Mouse (Mus musculus) embryonic facial prominence, embryonic 13.5 days (tissue): ENCODE data around the gene Plekhd1. TPM values are rescaled to one million over a fixed set of nuclear protein-coding genes. Genes with fewer than 3 reads are reported as not detected.

Experiments used
- ATAC-seq: fragments of 200-750 bp; cut with Nextera tagmentation; 2 replicates; pipeline ENCODE4 v1.8.0; 2017; ENCODE audit warnings: low read depth; ENCODE audit not compliant: insufficient number of reproducible peaks, insufficient read depth, low FRiP score, low TSS enrichment
- H3K27ac ChIP-seq: fragments of 300-500 bp; sonication (generic); 2 replicates; pipeline ENCODE4 v1.5.1; 2015; ENCODE audit warnings: moderate library complexity, mild to moderate bottlenecking, inconsistent platforms
- H3K27me3 ChIP-seq: fragments of 300-500 bp; sonication (generic); 2 replicates; pipeline ENCODE4 v1.6.1; 2015; ENCODE audit warnings: mild to moderate bottlenecking, inconsistent platforms
- H3K36me3 ChIP-seq: fragments of 300-500 bp; sonication (generic); 2 replicates; pipeline ENCODE4 v1.6.1; 2015; ENCODE audit warnings: mild to moderate bottlenecking, inconsistent platforms
- H3K4me1 ChIP-seq: fragments of 300-500 bp; sonication (generic); 2 replicates; pipeline ENCODE4 v1.6.1; 2015; ENCODE audit warnings: inconsistent platforms
- H3K4me2 ChIP-seq: fragments of 300-500 bp; sonication (generic); 2 replicates; pipeline ENCODE4 v1.6.1; 2015; ENCODE audit warnings: moderate library complexity, mild to moderate bottlenecking, inconsistent platforms
- H3K4me3 ChIP-seq: fragments of 300-500 bp; sonication (generic); 2 replicates; pipeline ENCODE4 v1.5.1; 2015; ENCODE audit warnings: mild to moderate bottlenecking, inconsistent platforms
- H3K9ac ChIP-seq: fragments of 300-500 bp; sonication (generic); 2 replicates; pipeline ENCODE4 v1.6.1; 2015; ENCODE audit warnings: mild to moderate bottlenecking, inconsistent platforms
- H3K9me3 ChIP-seq: fragments of 300-500 bp; sonication (generic); 2 replicates; pipeline ENCODE4 v1.6.1; 2016; ENCODE audit warnings: inconsistent platforms
- WGBS: fragments of 180-500 bp; shearing (Covaris S2); methylation state at CpG from one replicate; pipeline ENCODE4 v1.1.7; 2015; ENCODE audit warnings: mixed read lengths; 5-methylcytosine and 5-hydroxymethylcytosine counted together
- polyA plus RNA-seq: library from polyadenylated mRNA; unstranded; fragments of >200 nt; fragmentation: Nextera tagmentation; extraction: Ambion mirVana; gene quantifications from 2 replicates; pipeline ENCODE4 v1.2.1, GENCODE M21; 2015

Gene Plekhd1
- polyA plus RNA-seq, 1 experiment from 2014 or later = 0.07 TPM

DNA sequence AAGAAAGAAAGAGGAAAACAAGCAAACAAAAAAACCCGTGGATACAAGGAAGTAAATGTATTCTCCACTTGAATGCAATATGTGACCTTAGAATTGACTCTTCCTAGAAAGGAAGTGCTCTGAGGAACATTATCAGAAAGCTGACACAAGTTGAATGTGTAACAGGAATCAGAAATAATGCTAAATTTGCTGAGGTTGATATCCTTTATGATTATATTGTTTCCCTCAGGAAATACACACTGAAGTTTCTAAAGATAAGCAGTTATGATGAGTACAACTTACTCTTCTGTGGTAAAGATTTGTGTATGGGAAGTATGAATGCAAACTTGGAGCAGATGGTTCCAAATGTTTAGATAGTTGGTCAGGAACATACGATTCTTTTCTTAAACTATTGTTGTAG, 24.0 kb upstream of the Plekhd1 start:
- H3K4me1 ChIP-seq = no peaks in the 10 kb centered on the region
- H3K27me3 ChIP-seq = no peaks in the 10 kb centered on the region
- H3K27ac ChIP-seq = no peak overlapping the region
- H3K9me3 ChIP-seq = no peaks in the 10 kb centered on the region
- no peak overlapping the region for H3K9ac ChIP-seq
- ATAC-seq = no peak
- 88% methylated on average over 2 of the region's 2 CpGs for WGBS
- no peak overlapping the region for H3K4me3 ChIP-seq
- no peak overlapping the region for H3K4me2 ChIP-seq
- peaks cover 42% of the 10 kb centered on the region for H3K36me3 ChIP-seq

- no peak for ATAC-seq
- WGBS = 18% methylated on average over 3 of the region's 3 CpGs
- Histone ChIP-seq H3K4me1 (no peaks in the 10 kb centered on the region), H3K9ac (no peak overlapping the region), H3K9me3 (no peaks in the 10 kb centered on the region), H3K27ac (no peak overlapping the region), H3K4me2 (no peak overlapping the region), H3K4me3 (no peak overlapping the region), H3K27me3 (no peaks in the 10 kb centered on the region), H3K36me3 (peaks cover 59% of the 10 kb centered on the region)
These were observed 19.2 kb upstream of the Plekhd1 start for GRCm38 (mm10) chr12:80673170-80673569.

DNA sequence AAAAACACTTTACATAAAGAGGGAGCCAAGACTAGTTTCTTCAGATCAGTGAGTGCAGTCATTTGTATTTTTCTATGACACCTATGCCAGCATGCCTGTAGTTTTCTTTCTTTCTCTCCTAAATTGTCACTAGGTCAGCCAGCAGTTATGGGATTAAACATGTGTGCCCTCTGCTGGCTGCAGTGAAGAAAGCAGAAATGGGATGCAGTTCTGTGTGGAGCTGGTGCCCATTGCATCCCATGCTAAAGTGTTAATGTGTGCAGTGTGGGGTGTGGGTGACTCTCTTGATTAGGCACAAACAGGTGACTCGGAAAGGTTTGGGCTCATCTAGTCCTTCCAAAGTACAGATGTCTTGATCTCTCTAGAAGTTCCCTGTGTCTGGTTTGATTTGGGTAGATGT, 11.1 kb upstream of the Plekhd1 start:
- Histone ChIP-seq H3K9me3 (no peaks in the 10 kb centered on the region), H3K36me3 (peaks cover 27% of the 10 kb centered on the region), H3K4me1 (no peaks in the 10 kb centered on the region), H3K4me3 (no peak overlapping the region), H3K4me2 (no peak overlapping the region), H3K27me3 (no peaks in the 10 kb centered on the region), H3K27ac (no peak overlapping the region), H3K9ac (no peak overlapping the region)
- WGBS = 70% methylated on average over 1 of the region's 1 CpGs
- no peak for ATAC-seq

- no peak overlapping the region for H3K4me3 ChIP-seq
- WGBS = 90% methylated on average over 3 of the region's 3 CpGs
- no peak overlapping the region for H3K27ac ChIP-seq
- no peaks in the 10 kb centered on the region for H3K4me1 ChIP-seq
- H3K4me2 ChIP-seq = no peak overlapping the region
- no peaks in the 10 kb centered on the region for H3K9me3 ChIP-seq
- H3K36me3 ChIP-seq = peaks cover 11% of the 10 kb centered on the region; the same call in 1 of the 2 replicates
- H3K27me3 ChIP-seq = no peaks in the 10 kb centered on the region
- ATAC-seq = no peak
- H3K9ac ChIP-seq = no peak overlapping the region
These were observed 8.8 kb upstream of the Plekhd1 start for GRCm38 (mm10) chr12:80683554-80683953.

DNA sequence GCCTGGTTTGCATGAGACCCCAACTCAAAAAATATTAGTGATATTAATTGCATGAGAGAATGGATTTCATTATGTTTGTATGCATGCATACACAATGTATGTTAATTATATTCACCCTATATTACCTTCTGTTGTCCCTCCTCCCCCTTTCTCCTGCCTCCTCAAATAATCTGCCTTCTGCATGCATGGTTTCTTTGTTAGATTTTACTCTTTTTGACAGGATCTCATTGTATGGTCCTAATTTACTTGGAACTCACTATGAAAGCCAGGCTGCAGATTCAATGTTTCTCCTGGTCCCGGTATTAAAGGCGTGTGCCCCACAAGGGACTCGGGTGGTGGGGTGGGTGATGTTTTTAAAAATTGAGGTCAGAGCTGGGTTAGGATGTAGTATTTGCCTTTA, 8.1 kb upstream of the Plekhd1 start:
- no peaks in the 10 kb centered on the region; the same call in 1 of the 2 replicates for H3K27me3 ChIP-seq
- H3K27ac ChIP-seq = no peak overlapping the region
- WGBS = 77% methylated on average over 3 of the region's 3 CpGs
- H3K9ac ChIP-seq = no peak overlapping the region
- H3K4me2 ChIP-seq = no peak overlapping the region
- H3K4me1 ChIP-seq = no peaks in the 10 kb centered on the region
- no peak for ATAC-seq
- H3K4me3 ChIP-seq = no peak overlapping the region
- H3K36me3 ChIP-seq = peaks cover 7% of the 10 kb centered on the region; the same call in 1 of the 2 replicates
- no peaks in the 10 kb centered on the region for H3K9me3 ChIP-seq

DNA sequence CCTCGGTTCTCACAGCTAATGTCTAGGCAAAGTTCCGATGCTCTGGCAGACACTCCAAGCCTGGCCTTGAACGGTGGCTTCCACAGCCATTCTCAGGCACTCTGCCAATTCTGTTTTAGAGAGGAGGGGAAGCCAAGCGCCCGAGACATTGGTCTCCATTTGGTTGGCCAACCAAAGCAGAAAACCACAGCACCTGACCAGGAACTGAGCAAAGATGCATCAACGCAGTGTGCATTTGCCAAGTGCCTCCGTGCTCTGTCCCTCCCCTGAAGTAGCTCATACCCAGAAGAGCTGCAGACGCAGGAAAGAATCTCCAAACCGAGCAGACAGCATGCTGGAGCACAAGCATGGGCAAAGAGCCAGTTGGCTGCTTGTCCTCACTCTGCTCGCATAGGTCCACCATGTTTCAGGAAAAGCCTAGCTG, 4.6 kb upstream of the Plekhd1 start:
- no peak overlapping the region for H3K4me2 ChIP-seq

GRCm38 (mm10) chr12:80689696-80690095, 2.7 kb upstream of the Plekhd1 start:
- no peak for ATAC-seq
- H3K9me3 ChIP-seq = no peaks in the 10 kb centered on the region
- 50% methylated on average over 5 of the region's 5 CpGs for WGBS
- peaks cover 30% of the 10 kb centered on the region for H3K4me1 ChIP-seq
- no peak overlapping the region for H3K4me2 ChIP-seq
- H3K9ac ChIP-seq = no peak overlapping the region
- no peak overlapping the region for H3K4me3 ChIP-seq
- no peak overlapping the region for H3K27ac ChIP-seq
- peaks cover 46% of the 10 kb centered on the region for H3K27me3 ChIP-seq
- no peaks in the 10 kb centered on the region for H3K36me3 ChIP-seq

More for the DNA sequence above, 4.6 kb upstream of the Plekhd1 start:
- peaks cover 27% of the 10 kb centered on the region for H3K27me3 ChIP-seq
- H3K9me3 ChIP-seq = no peaks in the 10 kb centered on the region
- no peak overlapping the region for H3K4me3 ChIP-seq
- no peak for ATAC-seq
- peaks cover 13% of the 10 kb centered on the region for H3K4me1 ChIP-seq
- WGBS = 65% methylated on average over 10 of the region's 10 CpGs
- no peak overlapping the region for H3K9ac ChIP-seq
- no peak overlapping the region for H3K27ac ChIP-seq
- no peaks in the 10 kb centered on the region for H3K36me3 ChIP-seq

- ATAC-seq = no peak
- no peaks in the 10 kb centered on the region for H3K36me3 ChIP-seq
- peaks cover 53% of the 10 kb centered on the region for H3K27me3 ChIP-seq
- H3K4me2 ChIP-seq = peak overlapping the region; percentile 67
- H3K4me1 ChIP-seq = peaks cover 32% of the 10 kb centered on the region
- no peak overlapping the region for H3K9ac ChIP-seq
- H3K4me3 ChIP-seq = peak overlapping the region; percentile 42; the same call in 1 of the 2 replicates
- H3K27ac ChIP-seq = no peak overlapping the region
- WGBS = 7% methylated on average over 12 of the region's 12 CpGs
- H3K9me3 ChIP-seq = no peaks in the 10 kb centered on the region
These were observed 710 bp upstream of the Plekhd1 start for GRCm38 (mm10) chr12:80691671-80692091.

DNA sequence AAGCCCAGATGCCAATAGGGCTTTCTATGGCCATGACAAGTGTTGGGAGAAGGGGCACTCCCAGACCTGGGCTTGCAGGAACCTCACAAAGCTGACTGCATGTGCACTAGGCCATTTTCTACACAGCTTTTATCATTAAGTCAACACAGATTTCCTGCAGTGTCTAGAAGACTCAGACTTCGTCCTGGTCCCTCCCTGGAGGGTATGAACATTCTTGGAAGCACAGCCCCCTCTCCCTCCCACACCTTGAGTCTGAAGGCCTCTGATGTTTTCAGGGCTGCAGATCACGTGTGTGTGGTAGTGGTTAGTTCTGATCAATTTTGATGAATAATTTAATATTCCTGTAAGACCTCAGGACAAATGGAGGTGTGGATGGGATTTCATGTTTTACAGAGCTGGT, 1.3 kb downstream of the Plekhd1 start:
- Histone ChIP-seq H3K9ac (no peak overlapping the region), H3K27me3 (peaks cover 53% of the 10 kb centered on the region), H3K9me3 (no peaks in the 10 kb centered on the region), H3K36me3 (no peaks in the 10 kb centered on the region), H3K27ac (no peak overlapping the region), H3K4me3 (no peak overlapping the region), H3K4me1 (peaks cover 32% of the 10 kb centered on the region), H3K4me2 (no peak overlapping the region)
- ATAC-seq = no peak
- WGBS = 11% methylated on average over 2 of the region's 2 CpGs

DNA sequence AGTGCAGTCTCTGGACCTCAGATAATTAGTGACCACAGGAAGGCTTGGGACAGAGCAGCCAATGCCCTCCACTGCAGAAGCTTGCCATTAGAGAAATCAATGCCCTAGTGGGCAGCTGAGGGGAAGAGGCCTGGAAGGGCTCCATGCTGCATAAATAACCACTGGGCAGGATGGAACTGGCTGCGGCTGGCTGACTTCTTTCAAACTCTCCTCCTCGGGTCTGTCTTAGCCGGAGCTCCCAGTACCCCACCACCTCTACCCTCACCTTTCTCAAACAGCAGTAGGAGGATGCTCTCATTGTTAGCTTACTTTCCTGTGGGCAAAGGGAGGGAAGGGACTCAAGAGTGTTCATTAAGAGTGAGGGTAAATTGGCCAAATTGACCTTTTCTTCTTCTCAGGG, 2.6 kb downstream of the Plekhd1 start:
- no peaks in the 10 kb centered on the region for H3K9me3 ChIP-seq
- no peak overlapping the region for H3K4me3 ChIP-seq
- ATAC-seq = no peak
- H3K4me1 ChIP-seq = peaks cover 32% of the 10 kb centered on the region
- H3K9ac ChIP-seq = peak overlapping the region; percentile 21; the same call in 1 of the 2 replicates
- peaks cover 53% of the 10 kb centered on the region for H3K27me3 ChIP-seq
- no peak overlapping the region for H3K27ac ChIP-seq
- H3K36me3 ChIP-seq = no peaks in the 10 kb centered on the region
- H3K4me2 ChIP-seq = no peak overlapping the region
- 79% methylated on average over 3 of the region's 3 CpGs for WGBS

DNA sequence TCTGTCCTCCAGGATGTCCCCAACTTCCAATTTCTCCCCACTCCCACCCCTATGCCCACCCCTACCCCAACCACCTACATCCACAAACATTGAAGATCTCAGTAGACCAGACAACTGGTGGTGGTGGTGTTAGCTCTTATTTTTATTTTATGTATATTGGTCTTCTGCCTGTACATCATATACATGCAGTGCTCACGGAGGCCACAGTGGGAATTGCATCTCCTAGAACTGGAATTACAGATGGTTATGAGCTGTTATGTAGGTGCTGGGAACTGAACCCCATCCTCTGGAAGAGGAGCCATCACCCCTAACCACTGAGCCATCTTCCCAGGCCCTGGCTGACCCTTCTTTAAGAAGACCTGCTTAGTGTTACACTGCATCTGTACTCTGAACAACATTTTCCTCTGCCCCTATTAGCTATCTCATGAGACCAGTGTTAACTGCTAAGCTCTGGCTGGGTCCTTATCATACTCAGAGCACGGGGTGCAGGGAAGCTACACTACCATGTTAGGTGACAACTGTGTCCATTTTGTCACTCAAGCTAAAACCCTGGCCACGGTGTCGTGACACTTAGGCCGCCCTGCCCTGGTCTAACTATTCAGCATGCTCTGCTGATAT, 6.2 kb downstream of the Plekhd1 start:
- peaks cover 11% of the 10 kb centered on the region for H3K4me1 ChIP-seq
- no peak for ATAC-seq
- no peak overlapping the region for H3K4me3 ChIP-seq
- no peak overlapping the region for H3K4me2 ChIP-seq
- no peaks in the 10 kb centered on the region for H3K9me3 ChIP-seq
- WGBS = 90% methylated on average over 5 of the region's 5 CpGs
- no peak overlapping the region for H3K9ac ChIP-seq
- no peak overlapping the region for H3K27ac ChIP-seq
- H3K36me3 ChIP-seq = no peaks in the 10 kb centered on the region
- H3K27me3 ChIP-seq = peaks cover 18% of the 10 kb centered on the region

- ATAC-seq = no peak
- H3K27ac ChIP-seq = no peak overlapping the region
- 58% methylated on average over 2 of the region's 2 CpGs for WGBS
These were observed 6.7 kb downstream of the Plekhd1 start for GRCm38 (mm10) chr12:80699144-80699531.

More at GRCm38 (mm10) chr12:80699144-80699531, 6.7 kb downstream of the Plekhd1 start:
- peaks cover 13% of the 10 kb centered on the region for H3K27me3 ChIP-seq
- no peaks in the 10 kb centered on the region for H3K36me3 ChIP-seq
- no peaks in the 10 kb centered on the region for H3K9me3 ChIP-seq
- no peak overlapping the region for H3K4me2 ChIP-seq
- H3K4me3 ChIP-seq = no peak overlapping the region
- no peak overlapping the region for H3K9ac ChIP-seq
- H3K4me1 ChIP-seq = peaks cover 7% of the 10 kb centered on the region
